Mouse (Mus musculus) bone marrow, adult 2 months (tissue): Measurements from ENCODE around the gene Osbp2. TPM values are rescaled to one million over a fixed set of nuclear protein-coding genes. Genes with fewer than 3 reads are reported as not detected.

Experiments
- H3K27ac ChIP-seq: fragments of 200-500 bp; 2 replicates; pipeline ENCODE4 v1.5.1; 2012; ENCODE audit warnings: low read depth, mild to moderate bottlenecking, control low read depth, inconsistent platforms, low read length; ENCODE audit not compliant: control insufficient read depth, poor library complexity, insufficient read depth
- H3K4me1 ChIP-seq: fragments of 200-500 bp; 2 replicates; pipeline ENCODE4 v1.6.1; 2011; ENCODE audit warnings: low read length; ENCODE audit not compliant: control insufficient read depth, insufficient read depth
- H3K4me3 ChIP-seq: fragments of 200-500 bp; replicated peaks from 2 replicates; pipeline ENCODE3; 2011; ENCODE audit warnings: mild to moderate bottlenecking, low read depth, low read length, control low read depth; ENCODE audit not compliant: control insufficient read depth
- CTCF ChIP-seq: fragments of 200-500 bp; IDR thresholded peaks from 2 replicates; pipeline ENCODE4 v1.5.1; 2011; ENCODE audit warnings: low read length, control low read depth; ENCODE audit not compliant: control insufficient read depth, insufficient read depth
- POLR2A ChIP-seq: fragments of 200-500 bp; IDR thresholded peaks from 2 replicates; pipeline ENCODE4 v1.6.1; 2011; ENCODE audit warnings: low read depth, mild to moderate bottlenecking, control low read depth, low read length, borderline replicate concordance; ENCODE audit not compliant: control insufficient read depth
- WGBS: fragments of 180-500 bp; shearing (Covaris S2); methylation state at CpG from one replicate; pipeline ENCODE4 v1.1.7; 2018; 5-methylcytosine and 5-hydroxymethylcytosine counted together
- polyA plus RNA-seq: library from polyadenylated mRNA; stranded (reverse); fragments of >200 nt; gene quantifications from 2 replicates; pipeline ENCODE4 v1.2.4, GENCODE M21; 2011; ENCODE audit warnings: low replicate concordance; ENCODE audit not compliant: missing spikeins, insufficient read depth, insufficient read length

Osbp2 gene
- polyA plus RNA-seq, 1 experiment: not detected

DNA sequence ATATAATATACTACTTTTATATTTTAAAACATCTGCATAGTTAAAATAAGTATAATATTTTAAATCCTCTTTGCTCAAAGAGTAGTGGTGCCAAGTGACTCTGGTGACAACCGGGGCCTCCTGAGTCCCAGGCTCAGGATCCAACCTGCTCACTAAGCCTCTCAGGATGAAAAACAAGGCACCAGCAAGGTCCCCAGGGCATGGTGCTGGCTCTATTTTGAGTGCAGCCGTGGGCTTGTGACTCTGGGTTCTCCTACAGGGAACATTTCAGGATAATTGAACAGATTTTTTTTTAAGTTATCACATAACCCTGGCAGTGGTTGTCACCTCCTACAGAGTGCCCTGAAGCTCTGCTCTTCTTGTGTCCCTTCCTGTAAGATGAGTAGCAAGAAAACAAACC is 17.4 kb downstream of the Osbp2 start:
- H3K4me1 ChIP-seq: no peaks in the 10 kb centered on the region; the same call in 1 of the 2 replicates
- 60% methylated on average over 2 of the region's 2 CpGs for WGBS
- H3K4me3 ChIP-seq: no peak overlapping the region
- H3K27ac ChIP-seq: no peak overlapping the region
- TF ChIP-seq POLR2A: no peak
- TF ChIP-seq CTCF: no peak

DNA sequence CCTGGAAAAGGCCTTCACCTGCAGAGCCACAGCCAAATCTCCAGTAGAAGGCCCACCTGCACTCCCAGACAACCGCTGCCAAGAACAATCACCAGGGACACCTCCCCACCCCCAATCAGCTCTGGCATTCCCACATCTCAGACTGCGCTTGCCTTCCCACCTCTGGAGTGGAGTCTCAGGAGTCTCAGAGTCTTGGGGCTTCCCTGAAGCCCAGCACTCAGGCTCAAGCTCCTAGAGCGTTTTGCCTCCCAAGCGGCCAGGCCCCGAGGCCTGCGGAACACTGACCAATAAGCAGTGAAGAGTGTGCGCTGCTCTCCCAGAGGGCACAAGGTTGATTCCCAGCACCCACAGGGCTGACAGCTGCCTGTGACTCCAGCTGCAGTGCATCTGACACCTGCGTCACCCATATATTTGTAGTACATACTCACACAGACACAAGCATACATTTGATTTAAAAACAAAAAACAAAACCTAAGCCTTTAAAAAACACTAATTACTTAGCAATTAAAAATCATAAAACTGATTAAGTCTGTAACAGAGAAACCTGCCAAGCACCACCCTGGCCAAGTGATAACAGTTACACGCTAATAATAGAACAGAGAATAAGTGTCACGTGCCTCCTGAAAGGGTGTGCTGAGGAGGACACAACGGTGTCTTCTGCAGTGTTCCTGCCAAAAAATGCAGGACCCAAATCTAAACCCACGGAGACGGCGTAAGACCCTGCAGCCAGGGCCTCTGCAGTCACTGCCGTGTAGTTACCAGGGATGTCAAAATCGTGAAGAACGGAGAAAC is 19.6 kb downstream of the Osbp2 start:
- WGBS: 78% methylated on average over 17 of the region's 17 CpGs
- H3K4me1 ChIP-seq: no peaks in the 10 kb centered on the region; the same call in 1 of the 2 replicates
- no peak for TF ChIP-seq POLR2A
- TF ChIP-seq CTCF: no peak
- H3K4me3 ChIP-seq: no peak overlapping the region
- H3K27ac ChIP-seq: no peak overlapping the region

DNA sequence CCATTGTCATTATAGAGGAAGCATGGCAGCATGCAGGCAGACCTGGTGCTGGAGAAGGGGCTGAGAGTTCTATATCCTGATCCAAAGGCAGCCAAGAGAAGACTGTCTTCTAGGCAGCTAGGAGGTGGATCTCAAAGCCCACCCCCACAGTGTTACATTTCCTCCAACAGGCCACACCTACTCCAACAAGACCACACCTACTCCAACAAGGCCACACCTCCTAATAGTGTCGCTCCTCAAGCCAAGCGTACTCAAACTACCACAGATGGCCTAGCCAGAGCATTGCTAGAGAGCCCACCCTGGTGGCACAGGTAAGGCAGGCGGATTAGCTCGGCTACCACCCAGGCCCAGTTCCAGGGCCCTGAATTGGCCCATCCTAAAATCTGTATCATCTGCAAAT is 28.4 kb downstream of the Osbp2 start:
- TF ChIP-seq POLR2A: no peak
- no peak for TF ChIP-seq CTCF
- WGBS: 76% methylated on average over 4 of the region's 4 CpGs
- no peak overlapping the region for H3K27ac ChIP-seq
- no peaks in the 10 kb centered on the region for H3K4me1 ChIP-seq
- H3K4me3 ChIP-seq: no peak overlapping the region

DNA sequence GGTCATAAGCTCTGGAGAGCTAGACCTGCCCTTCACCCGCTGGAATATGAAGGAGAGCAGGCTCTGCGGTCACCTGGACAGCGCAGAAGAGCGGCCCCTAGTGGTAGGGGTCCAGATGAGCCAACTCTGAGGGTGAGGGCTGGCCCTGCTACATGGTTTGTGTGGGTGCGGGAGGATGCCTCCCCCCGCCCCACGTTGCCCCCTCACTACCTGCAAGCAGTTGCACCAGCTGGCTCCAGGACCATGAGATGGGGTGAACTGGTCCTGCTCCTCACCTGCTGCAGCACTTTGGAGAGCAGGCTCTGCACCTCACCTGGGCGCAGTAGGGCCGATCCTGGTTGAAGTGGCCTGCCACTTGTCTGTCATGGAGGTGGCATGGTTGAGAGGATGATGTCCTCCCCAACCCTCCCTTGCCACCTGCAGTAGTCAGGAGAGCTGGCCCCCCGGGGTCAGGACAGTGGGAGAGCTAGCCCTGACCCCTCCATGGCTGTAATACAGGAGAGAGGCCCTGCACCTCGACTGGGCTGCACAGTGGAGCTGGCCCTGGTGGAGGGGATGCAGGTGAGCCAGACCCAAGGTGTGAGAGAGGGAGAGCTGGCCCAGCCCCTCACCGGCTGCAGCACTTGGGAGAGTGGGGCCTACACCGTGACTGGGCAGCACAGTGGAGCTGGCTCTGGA is 29.1 kb downstream of the Osbp2 start:
- no peak for TF ChIP-seq POLR2A
- peak; percentile 72 for TF ChIP-seq CTCF
- no peak overlapping the region for H3K27ac ChIP-seq
- 47% methylated on average over 13 of the region's 13 CpGs for WGBS
- H3K4me1 ChIP-seq: no peaks in the 10 kb centered on the region
- H3K4me3 ChIP-seq: no peak overlapping the region

DNA sequence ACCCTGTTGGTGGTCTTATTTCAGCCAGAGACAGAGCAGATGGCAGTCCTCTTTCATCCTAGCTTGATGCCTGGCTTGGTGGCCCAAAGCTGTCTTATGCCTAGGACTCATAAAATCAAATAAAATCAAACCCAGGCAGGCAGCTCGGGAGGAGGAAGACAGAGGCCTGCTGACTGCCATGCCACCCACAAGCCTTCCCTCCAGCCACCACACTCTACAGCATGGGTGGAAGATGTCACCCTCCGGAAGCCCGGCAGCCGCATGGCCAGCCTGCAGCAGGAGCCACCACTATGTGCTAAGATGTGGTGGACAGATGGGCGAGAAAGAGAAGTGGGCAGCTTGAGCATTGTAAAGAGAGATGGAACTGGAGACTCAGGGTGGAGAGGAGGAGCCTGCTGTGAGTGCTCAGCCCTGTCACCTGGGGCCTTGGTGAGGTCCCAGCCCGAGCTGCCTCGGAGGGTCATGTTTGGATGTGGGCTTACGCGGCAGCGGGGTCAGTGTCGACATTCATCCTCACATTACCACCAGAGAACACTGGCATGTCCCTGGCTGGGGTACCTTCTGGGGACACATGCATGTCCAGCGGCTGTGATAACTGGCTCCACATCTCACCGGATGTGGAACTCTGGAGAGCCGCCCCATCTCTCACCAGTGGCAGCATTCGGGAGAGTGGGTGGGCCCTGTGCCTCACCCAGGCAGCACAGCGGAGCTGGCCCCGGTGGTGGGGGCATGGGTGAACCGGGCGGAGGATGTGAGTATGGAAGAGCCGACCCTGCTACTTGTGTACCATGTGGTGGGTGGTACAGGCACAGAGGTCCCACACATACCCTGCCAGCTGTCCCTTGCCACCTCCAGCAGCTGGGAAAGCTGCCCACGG is 29.9 kb downstream of the Osbp2 start:
- H3K4me3 ChIP-seq: no peak overlapping the region
- TF ChIP-seq POLR2A (no peak), CTCF (no peak)
- H3K4me1 ChIP-seq: no peaks in the 10 kb centered on the region
- whole genome bisulfite sequencing: 53% methylated on average over 21 of the region's 21 CpGs
- H3K27ac ChIP-seq: no peak overlapping the region

DNA sequence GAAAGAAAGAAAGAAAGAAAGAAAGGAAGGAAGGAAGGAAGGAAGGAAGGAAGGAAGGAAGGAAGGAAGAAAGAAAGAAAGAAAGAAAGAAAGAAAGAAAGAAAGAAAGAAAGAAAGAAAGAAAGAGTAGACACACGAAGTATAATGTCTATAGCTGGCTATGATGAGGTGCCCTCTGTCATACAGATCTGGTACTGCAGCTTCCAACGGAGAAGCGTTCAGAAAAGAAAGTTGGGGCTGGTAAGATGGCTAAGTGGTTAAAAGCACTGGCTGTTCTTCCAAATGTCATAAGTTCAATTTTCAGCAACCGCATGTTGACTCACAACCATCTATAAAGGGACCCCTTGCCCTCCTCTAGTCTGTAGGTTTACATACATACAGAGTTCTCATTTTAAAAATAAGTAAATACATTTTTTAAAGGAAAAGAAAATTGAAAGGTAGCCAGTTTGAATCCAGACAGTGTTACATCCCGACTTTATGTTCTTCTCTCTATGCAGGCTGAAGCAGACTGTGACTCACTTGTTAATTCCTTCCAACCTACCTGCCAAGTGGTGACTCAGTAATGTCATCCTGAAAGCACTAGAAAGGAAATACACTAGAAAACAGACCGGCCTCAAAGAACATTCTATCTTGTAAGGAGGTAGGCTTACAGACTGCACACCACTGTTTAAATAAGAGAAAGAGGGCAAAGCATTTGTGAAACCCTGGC is 31.4 kb downstream of the Osbp2 start:
- TF ChIP-seq POLR2A (no peak), CTCF (no peak)
- WGBS: 37% methylated on average over 6 of the region's 6 CpGs
- H3K4me3 ChIP-seq: no peak overlapping the region

DNA sequence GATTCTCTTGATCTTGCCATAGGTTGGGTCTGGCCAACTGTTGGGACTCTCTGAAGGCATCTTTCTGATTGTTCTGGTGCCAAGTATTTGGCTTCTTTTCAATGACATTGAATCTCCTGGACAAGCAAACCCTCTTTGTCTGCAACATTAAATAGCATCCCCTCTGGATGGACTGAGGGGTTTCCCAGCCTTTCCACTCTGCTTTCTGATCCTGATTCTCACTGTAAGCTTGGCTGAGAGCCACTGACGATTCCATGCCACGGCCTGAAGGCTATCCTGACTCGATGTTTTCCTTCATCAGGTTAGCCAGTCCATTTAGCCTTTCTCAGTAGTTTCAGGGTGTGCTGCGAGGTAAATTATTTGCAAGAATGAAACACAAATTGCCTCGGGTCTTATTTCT is 34.0 kb downstream of the Osbp2 start:
- Histone ChIP-seq H3K27ac (no peak overlapping the region), H3K4me3 (no peak overlapping the region), H3K4me1 (no peaks in the 10 kb centered on the region)
- 81% methylated on average over 5 of the region's 5 CpGs for WGBS
- no peak for TF ChIP-seq POLR2A
- TF ChIP-seq CTCF: no peak

More for the DNA sequence above, 31.4 kb downstream of the Osbp2 start:
- Histone ChIP-seq H3K4me1 (no peaks in the 10 kb centered on the region), H3K27ac (no peak overlapping the region)
